Mouse (Mus musculus) Patski (cell line): Measurements from ENCODE around the gene Cntn2. TPM values are rescaled to one million over a fixed set of nuclear protein-coding genes. Genes with fewer than 3 reads are reported as not detected.

Source experiments
- ATAC-seq: fragments of 100-300 bp; one replicate; pipeline ENCODE4 v1.8.0; 2021
- CTCF ChIA-PET: fragments of 350-600 bp; sonication (Branson Sonifier 250); formaldehyde crosslinking; loops from one replicate; lab custom pipeline; 2022; ENCODE audit warnings: inconsistent platforms; lab: Charles Lee
- POLR2A ChIA-PET: fragments of 350-600 bp; sonication (Branson Sonifier 250); formaldehyde crosslinking; loops from one replicate; lab custom pipeline; 2022; ENCODE audit warnings: antibody characterized with exemption, inconsistent platforms; lab: Charles Lee
- DNase-seq: peaks from one replicate; pipeline ENCODE4 v3.0.0-alpha.2; 2011; ENCODE audit warnings: low read depth, low spot score
- H3K27me3 ChIP-seq: fragments of 371-371 bp; one replicate; pipeline ENCODE4 v1.5.1; 2021
- CTCF ChIP-seq: fragments of 100-300 bp; IDR thresholded peaks from one replicate; pipeline ENCODE4 v1.5.1; 2021
- in situ Hi-C: fragments of 300-500 bp; cut with MboI; formaldehyde crosslinking; loops from 3 replicates; pipeline ENCODE4 v1.11.1; 2018; ENCODE audit warnings: low pct_unique_long_range_greater_than_20kb, mixed read lengths
- polyA plus RNA-seq: library from polyadenylated mRNA; unstranded; gene quantifications from one replicate; pipeline ENCODE4 v1.2.3, GENCODE M21; 2021

The Cntn2 gene
- polyA plus RNA-seq, 1 experiment from 2014 or later = 0.17 TPM

GRCm38 (mm10) chr1:132557901-132558631, 15.0 kb upstream of the Cntn2 start:
- H3K27me3 ChIP-seq = no peaks in the 10 kb centered on the region
- peak; percentile 44 for ATAC-seq
- ChIA-PET POLR2A (interaction anchor here (0.7 to 1.1 kb wide), 2 partner anchors 32 to 517 kb away, joined by 3 to 5 read pairs; no protein-coding TSS in a partner anchor), CTCF (interaction anchor here (1.7 kb wide), 1 partner anchor 32 kb away, joined by 8 read pairs; no protein-coding TSS in a partner anchor)
- in situ Hi-C loops = no loop called here
- TF ChIP-seq CTCF = no peak
- DNase-seq = peak; percentile 37

GRCm38 (mm10) chr1:132543789-132544188, 733 bp upstream of the Cntn2 start:
- TF ChIP-seq CTCF = no peak
- ATAC-seq (no peak), DNase-seq (no peak)
- POLR2A ChIA-PET = no interaction called here
- CTCF ChIA-PET = no interaction called here
- in situ Hi-C loops = no loop called here
- peaks cover 25% of the 10 kb centered on the region for H3K27me3 ChIP-seq

- DNase-seq (no peak), ATAC-seq (no peak)
- CTCF ChIA-PET = no interaction called here
- TF ChIP-seq CTCF = no peak
- POLR2A ChIA-PET = no interaction called here
- H3K27me3 ChIP-seq = peaks cover 19% of the 10 kb centered on the region
- in situ Hi-C loops = no loop called here
These were observed 1.0 kb downstream of the Cntn2 start for GRCm38 (mm10) chr1:132541824-132542599.

GRCm38 (mm10) chr1:132541171-132541823, 1.8 kb downstream of the Cntn2 start:
- POLR2A ChIA-PET = no interaction called here
- in situ Hi-C loops = no loop called here
- DNase-seq = no peak
- peaks cover 19% of the 10 kb centered on the region for H3K27me3 ChIP-seq
- ATAC-seq = no peak
- CTCF ChIA-PET = no interaction called here
- no peak for TF ChIP-seq CTCF

- TF ChIP-seq CTCF = no peak
- CTCF ChIA-PET = no interaction called here
- DNase-seq = no peak
- POLR2A ChIA-PET = no interaction called here
- peaks cover 19% of the 10 kb centered on the region for H3K27me3 ChIP-seq
- in situ Hi-C loops = no loop called here
- ATAC-seq = no peak
These were observed 2.4 kb downstream of the Cntn2 start for GRCm38 (mm10) chr1:132540701-132541100.

GRCm38 (mm10) chr1:132537736-132538135, 5.3 kb downstream of the Cntn2 start:
- peaks cover 28% of the 10 kb centered on the region for H3K27me3 ChIP-seq
- in situ Hi-C loops = no loop called here
- no peak for TF ChIP-seq CTCF
- POLR2A ChIA-PET = no interaction called here
- CTCF ChIA-PET = no interaction called here
- ATAC-seq (no peak), DNase-seq (no peak)

GRCm38 (mm10) chr1:132536416-132536815, 6.6 kb downstream of the Cntn2 start:
- CTCF ChIA-PET = no interaction called here
- no peak for DNase-seq
- no peak for TF ChIP-seq CTCF

GRCm38 (mm10) chr1:132535541-132535940, 7.5 kb downstream of the Cntn2 start:
- in situ Hi-C loops = no loop called here
- ATAC-seq (no peak), DNase-seq (no peak)
- peaks cover 22% of the 10 kb centered on the region for H3K27me3 ChIP-seq
- no peak for TF ChIP-seq CTCF
- ChIA-PET POLR2A (no interaction called here), CTCF (no interaction called here)

More at GRCm38 (mm10) chr1:132536416-132536815, 6.6 kb downstream of the Cntn2 start:
- ATAC-seq = no peak
- POLR2A ChIA-PET = no interaction called here
- H3K27me3 ChIP-seq = peaks cover 23% of the 10 kb centered on the region
- in situ Hi-C loops = no loop called here

- POLR2A ChIA-PET = no interaction called here
- no peak for TF ChIP-seq CTCF
- ATAC-seq (no peak), DNase-seq (no peak)
- in situ Hi-C loops = no loop called here
- CTCF ChIA-PET = no interaction called here
- H3K27me3 ChIP-seq = peaks cover 32% of the 10 kb centered on the region
These were observed 9.2 kb downstream of the Cntn2 start for GRCm38 (mm10) chr1:132533840-132534239.

- no peak for TF ChIP-seq CTCF
- DNase-seq = no peak
- ChIA-PET CTCF (interaction anchor here (1.3 kb wide), 1 partner anchor 62 kb away, joined by 4 read pairs; no protein-coding TSS in a partner anchor), POLR2A (interaction anchor here (0.7 kb wide), 1 partner anchor 22 kb away, joined by 4 read pairs; no protein-coding TSS in a partner anchor)
- in situ Hi-C loops = no loop called here
- no peak for ATAC-seq
- peaks cover 38% of the 10 kb centered on the region for H3K27me3 ChIP-seq
These were observed 10.5 kb downstream of the Cntn2 start for GRCm38 (mm10) chr1:132532521-132532920.
